Mouse (Mus musculus) adrenal gland, postnatal 10 days (tissue): ENCODE data around the gene B4galt3. TPM values are rescaled to one million over a fixed set of nuclear protein-coding genes. Genes with fewer than 3 reads are reported as not detected.
"Not testable (repeated sequence)": the region's sequence is repeated elsewhere in the genome, so short reads cannot be mapped to it uniquely, and the experiment has no call there.

ENCODE experiments used
- DNase-seq: peaks from one replicate; pipeline ENCODE4 v3.0.0; 2021; ENCODE audit warnings: mixed read lengths
- total RNA-seq, 2 experiments: library from RNA; stranded (reverse); gene quantifications; 2 replicates each; pipeline ENCODE4 v1.2.3; 2021

B4galt3 gene
- total RNA-seq, 2 experiments from 2014 or later, result 28.9 to 34.7 TPM

DNA sequence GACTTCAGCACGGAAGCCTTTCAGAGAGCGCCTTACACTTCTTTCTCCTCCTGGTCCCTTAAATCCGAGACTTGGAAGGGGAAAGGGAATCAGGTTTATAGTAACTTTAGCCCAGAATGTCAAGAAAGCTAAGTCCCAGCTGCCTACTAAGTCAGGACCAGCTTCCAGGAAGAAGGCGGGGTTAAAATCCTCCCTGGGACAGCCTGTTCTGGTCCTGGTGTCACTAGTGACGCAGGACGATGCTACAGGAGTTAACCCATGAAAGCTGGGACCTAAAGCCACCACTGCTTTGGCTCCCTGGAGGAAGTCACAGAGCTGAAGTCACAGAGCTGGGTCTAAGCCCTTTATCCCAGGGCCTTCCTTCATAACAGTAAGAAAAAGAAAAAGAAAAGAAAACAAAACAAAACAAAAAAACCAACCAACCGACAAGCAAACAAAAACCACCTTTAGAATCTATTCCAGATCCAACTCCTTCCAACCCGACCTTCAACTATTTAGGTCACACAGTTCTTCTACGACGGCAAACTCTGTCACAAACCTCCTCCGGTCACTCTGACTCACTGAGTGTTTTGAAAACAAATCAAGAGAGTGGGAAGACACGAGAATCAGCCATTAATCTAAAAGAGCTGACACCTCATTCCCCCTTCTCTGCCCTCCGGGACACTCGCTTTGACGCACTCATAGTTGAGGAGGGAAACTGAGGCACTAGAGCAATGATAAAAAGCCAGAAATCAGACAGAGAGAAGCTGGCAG is 30.0 kb upstream of the B4galt3 start:
- DNase-seq, result peak; percentile 74

GRCm38 (mm10) chr1:171240911-171241310 is 29.2 kb upstream of the B4galt3 start:
- no peak for DNase-seq

DNA sequence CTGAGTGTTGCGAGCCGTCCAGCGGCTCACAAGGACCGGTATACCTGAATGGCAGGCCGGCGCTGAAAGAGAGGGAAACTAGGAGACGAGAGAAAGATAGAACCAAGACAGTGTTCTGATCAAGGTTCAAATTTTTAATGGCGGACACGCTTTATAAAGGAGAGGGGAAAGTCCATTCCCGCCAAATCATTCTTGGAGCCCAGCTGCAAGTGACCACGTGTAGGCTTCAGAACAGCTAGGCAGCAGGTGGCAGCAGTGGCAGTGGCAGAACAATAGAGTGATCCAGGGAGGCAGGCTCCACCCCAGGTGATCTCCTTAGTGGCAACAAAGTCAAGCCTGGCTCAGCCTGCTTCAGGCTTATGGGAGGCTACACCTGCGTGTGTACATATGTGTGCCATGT is 28.2 kb upstream of the B4galt3 start:
- not testable (repeated sequence) for DNase-seq

DNA sequence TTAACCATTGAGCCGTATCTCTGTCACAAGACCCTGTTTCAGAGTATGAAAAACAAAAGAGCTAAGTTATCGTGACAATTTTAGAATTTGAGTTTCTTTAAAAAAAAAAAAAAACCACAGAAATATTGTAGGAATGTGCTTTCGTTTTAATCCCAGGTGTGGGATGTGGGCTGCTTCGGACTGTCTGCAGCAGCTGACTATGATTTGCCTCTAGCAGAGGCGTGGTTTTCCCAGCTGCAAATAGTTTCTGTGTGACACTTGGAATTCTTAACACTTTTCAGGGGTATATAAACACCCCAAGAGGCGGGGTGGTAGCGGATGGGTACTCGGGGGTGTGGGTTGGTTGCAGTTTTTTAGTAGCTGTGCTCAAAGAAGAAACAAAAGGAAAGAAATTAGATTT is 24.8 kb upstream of the B4galt3 start:
- no peak for DNase-seq

DNA sequence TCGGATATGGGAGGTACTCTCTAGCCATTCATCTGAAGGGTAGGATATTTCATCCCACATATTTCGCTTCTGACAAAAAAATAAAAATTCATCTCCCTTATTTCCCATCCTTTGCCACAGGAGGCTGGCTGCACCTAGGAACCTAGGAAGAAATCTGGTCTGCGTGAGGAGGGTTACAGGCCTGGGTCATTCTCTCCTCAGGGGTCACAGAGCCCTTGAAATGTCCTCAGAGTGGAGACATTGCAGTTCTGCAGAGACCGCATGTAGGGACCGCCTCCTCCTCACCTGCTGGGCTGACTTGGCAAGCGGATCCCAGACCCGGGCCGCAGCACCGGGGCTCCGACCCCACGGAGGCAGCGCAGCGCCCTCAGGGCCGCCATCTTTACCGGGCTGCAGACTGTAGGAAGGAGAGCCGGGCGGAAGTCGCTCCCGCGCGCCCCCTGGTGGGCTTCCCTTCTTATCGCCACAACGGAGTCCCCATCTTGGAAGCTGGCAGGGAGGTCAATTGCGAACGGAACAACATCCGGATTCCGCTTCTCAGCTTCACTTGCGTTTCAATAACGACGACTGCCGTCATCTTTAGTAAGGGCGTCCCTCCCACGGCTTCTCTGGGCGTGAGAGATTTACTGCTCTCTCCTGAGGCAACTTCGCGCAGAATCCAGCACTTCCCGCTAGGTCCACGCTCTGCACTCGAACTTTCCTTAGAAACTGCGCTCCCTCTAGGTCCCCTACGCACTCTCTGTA is 23.2 kb upstream of the B4galt3 start:
- DNase-seq, result peak; percentile 98

DNA sequence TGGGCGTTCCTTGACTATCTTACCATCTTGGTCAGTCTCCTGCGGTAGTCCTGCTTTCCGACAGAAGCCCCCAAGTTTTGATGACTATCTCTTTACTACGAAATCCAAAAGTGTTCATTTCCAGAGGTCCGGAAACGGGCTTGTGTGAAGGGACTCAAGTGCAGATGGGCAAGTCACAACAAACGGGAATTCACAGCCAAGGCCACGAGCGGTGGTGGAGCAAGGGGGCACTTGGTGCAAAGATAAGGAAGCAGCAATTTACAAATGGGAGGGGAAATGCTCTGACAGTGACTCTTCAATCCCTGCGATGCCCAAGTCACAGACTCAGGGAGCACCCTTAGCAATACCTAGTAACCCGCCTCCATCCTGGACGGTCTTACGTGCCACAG is 22.7 kb upstream of the B4galt3 start:
- DNase-seq, result no peak

GRCm38 (mm10) chr1:171247916-171248315 is 22.2 kb upstream of the B4galt3 start:
- DNase-seq, result no peak

GRCm38 (mm10) chr1:171248386-171249226 is 21.5 kb upstream of the B4galt3 start:
- DNase-seq, result no peak

DNA sequence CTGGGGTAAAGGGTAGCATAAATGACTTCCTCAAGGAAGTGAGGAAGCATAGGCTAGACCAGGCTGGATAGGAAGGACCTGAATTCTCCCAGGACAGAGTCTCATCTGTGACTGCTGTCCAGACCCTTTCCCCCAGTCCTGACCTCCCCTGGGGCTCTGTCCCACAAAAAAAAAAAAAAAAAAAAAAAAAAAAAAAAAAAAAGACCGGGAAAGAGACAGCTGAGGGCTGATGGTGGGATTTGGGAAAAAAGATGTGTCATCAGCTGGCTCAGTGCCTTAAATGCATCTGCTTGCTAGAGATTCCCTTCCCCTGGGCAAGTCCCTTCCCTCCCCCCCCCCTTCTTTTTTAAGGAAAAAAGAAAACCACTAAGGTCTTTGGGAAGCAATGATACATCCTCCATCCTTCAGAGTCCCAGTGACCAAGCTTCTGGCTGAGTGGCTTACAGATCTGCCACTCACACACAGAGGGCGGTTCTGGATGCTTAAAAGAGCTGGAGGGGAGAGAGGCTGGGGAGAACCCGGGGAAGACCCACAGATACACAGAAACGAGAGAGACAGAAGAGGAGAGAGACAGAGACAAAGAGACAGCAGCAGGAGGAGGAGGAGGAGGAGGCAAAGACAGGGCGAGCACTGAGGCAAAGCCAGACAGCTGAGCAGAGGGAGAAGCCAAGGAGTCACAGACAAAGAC is 20.1 kb upstream of the B4galt3 start, which contains the start of gene Adamts4:
Gene Adamts4 (plus strand): TSS at position 509 of the 688 bp plus-strand sequence.
- peak; percentile 54 for DNase-seq

DNA sequence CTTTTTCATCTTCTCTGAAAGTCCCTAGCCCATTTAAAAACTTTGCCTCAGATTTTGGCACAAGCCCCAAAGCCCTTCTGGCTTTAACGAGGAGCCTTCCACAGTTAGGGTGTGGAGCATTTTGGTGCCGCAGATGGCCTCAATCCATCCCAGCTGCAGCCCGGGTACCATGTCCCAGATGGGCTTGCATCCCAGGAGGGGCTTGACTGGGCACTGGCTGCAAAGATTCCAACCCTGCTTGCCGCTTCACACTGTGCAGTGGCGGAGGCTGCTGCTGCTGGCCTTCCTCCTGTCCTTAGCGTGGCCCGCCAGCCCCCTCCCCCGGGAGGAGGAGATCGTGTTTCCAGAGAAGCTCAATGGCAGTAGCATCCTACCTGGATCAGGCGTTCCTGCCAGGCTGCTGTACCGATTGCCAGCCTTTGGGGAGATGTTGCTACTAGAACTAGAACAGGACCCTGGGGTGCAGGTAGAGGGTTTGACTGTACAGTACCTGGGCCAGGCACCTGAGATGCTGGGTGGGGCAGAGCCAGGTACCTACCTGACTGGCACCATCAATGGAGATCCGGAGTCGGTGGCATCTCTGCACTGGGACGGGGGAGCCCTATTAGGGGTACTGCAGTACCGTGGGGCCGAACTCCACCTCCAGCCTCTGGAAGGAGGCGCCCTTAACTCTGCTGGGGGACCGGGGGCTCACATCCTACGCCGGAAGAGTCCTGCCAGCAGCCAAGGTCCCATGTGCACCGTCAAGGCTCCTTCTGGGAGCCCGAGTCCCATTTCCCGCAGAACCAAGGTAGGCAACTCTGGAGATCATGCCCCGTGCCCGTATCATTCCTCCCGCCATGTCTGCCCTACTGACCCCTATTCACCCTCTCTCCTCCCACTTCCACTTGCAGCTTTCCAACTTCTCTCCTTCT is 19.2 kb upstream of the B4galt3 start, which contains the start of gene Ndufs2:
Gene Ndufs2 (minus strand): TSS at position 709 of the 914 bp plus-strand sequence.
- DNase-seq, result no peak

- peak; percentile 63 for DNase-seq
Measured at GRCm38 (mm10) chr1:171251594-171252324, 18.4 kb upstream of the B4galt3 start.

GRCm38 (mm10) chr1:171252415-171252814 is 17.7 kb upstream of the B4galt3 start:
- DNase-seq, result no peak

GRCm38 (mm10) chr1:171256095-171256818 is 13.9 kb upstream of the B4galt3 start:
- DNase-seq, result peak; percentile 78

DNA sequence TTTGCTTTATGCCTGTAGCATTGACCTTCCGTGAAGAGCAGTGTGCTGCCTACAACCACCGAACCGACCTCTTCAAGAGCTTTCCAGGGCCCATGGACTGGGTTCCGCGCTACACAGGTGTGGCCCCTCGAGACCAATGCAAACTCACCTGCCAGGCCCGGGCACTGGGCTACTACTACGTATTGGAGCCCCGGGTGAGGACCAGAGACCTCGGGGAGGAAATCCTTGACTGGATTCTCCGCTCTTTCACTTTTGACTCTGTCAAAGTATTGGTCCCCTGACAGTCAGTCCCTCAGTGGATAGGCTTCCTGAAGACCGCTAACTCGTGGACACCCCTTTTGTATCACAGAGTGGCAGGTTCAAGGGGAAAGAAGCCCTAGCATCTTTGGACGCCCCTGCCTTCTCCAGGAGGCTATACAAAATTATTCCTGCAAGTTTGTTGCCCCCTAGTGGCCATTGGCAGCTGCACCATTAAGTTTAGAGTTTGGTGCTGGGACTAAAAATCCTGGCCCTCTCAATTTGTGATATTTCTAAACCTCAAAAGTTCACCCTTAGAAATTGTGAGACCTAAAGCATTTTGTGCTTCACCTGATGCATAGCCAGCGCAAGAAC is 13.1 kb upstream of the B4galt3 start:
- DNase-seq, result peak; percentile 79

- no peak for DNase-seq
Measured at GRCm38 (mm10) chr1:171257781-171258180, 12.3 kb upstream of the B4galt3 start.

- DNase-seq, result no peak
Measured at GRCm38 (mm10) chr1:171258921-171259320, 11.2 kb upstream of the B4galt3 start.

- DNase-seq, result no peak
Measured at GRCm38 (mm10) chr1:171260316-171260715, 9.8 kb upstream of the B4galt3 start.

- peak; percentile 79 for DNase-seq
Measured at GRCm38 (mm10) chr1:171262594-171263130, 7.5 kb upstream of the B4galt3 start.
